Mouse (Mus musculus) gastrocnemius, postnatal 14 days (tissue): ENCODE measurements at regions not wholly inside any gene's neighbourhood (a gene's known extent, or its start where the extent isn't known, plus 50 kb on each side); places are given as distances from the start of the nearest gene placed in this dataset.

Source experiments
- DNase-seq: peaks from one replicate; pipeline ENCODE4 v3.0.0; 2021; ENCODE audit warnings: mixed read lengths
- intact Hi-C: fragments of 180-260 bp; cut with DNase I; formaldehyde crosslinking; loops from one replicate; pipeline ENCODE4 v1.15.1; 2025; ENCODE audit warnings: low total_unique reads

DNA sequence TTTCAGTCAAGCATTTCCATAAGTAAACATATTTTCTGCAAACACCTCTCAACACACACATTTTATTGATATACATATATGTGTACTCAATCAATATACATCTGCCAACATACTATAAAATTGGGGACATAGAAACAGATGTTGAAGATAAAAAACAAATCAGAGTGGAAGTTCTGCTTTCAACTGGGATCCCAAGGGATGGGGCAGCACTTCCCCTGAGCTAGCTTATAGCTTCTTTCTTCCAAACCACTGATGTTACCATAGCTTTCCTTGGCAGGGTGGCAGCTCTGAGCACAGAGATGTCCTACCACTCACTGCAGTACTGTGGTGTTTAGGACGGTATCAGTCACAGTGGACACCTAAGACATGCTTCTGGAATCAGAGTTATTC lies 75.4 kb upstream of the Lnx1 start:
- no peak for DNase-seq
- intact Hi-C loops: no loop called here

- DNase-seq: no peak
- intact Hi-C loops: no loop called here
Observed at GRCm38 (mm10) chr5:74777381-74778075, 74.8 kb upstream of the Lnx1 start.

- intact Hi-C loops: no loop called here
- DNase-seq: no peak
Observed at GRCm38 (mm10) chr5:74776081-74776480, 73.4 kb upstream of the Lnx1 start.

GRCm38 (mm10) chr5:74775596-74775995 lies 72.9 kb upstream of the Lnx1 start:
- DNase-seq: no peak
- intact Hi-C loops: no loop called here

DNA sequence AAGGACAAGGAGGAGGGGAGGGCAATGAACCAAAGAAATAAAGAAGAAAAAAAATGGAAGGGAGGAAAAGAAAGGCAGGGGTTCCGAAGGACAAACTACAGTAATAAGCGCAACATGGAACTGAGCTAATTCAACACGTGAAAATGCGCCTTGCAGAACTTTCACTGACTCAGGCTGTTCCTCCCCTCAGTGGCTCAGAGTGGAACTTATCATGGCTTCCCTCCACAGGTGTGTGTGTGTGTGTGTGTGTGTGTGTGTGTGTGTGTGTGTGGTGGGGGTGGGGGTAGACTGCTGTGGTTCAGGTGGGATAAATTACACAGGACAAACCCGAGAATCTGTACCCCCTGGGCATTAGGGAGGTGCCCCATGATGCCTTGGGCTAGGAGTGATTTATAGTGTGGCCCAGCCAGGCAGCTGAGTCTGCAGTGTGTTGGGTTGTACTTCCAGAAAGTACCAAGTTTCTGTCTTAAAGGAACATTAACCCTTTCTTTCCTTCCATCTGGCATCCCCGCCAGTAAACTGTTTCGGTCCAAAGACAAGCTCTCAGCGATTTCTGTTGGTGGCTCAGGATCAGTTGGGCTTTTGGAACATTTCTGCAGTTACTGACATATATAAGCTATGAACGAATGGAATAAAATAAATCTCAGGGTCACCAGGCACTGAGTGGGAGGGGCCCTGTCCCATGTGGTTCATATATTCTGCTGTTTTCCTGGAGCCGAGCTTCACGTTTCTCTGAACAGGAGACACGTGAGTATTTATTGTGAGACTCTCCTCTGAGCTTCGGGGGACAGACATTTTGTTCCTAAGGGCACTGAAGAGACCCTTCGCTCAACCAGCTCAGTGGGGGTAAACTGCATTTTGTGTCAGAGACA lies 71.1 kb upstream of the Lnx1 start:
- no peak for DNase-seq
- intact Hi-C loops: no loop called here

GRCm38 (mm10) chr5:74771121-74771520 lies 68.4 kb upstream of the Lnx1 start:
- DNase-seq: no peak
- intact Hi-C loops: no loop called here

- intact Hi-C loops: no loop called here
- no peak for DNase-seq
Observed at GRCm38 (mm10) chr5:74769023-74769422, 66.3 kb upstream of the Lnx1 start.

DNA sequence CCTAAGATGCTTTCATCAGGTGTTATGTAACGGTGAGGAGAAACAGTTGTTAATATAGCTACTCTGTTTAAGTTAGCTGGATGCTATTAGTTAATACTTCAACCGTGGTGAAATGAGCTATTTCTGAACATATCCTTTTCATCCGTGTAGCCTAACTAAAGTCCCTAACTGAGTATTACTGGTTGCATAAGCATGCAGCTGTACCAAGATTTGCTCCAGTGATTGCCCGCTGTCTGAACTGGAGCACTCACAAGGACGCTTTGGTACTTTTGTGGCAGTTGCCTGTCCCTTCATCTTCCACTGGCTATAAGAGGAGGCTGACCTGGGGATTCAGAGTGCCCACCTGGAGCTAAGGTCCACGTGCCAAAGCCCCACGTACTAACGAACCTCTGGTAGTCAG lies 65.3 kb upstream of the Lnx1 start:
- no peak for DNase-seq
- intact Hi-C loops: no loop called here

DNA sequence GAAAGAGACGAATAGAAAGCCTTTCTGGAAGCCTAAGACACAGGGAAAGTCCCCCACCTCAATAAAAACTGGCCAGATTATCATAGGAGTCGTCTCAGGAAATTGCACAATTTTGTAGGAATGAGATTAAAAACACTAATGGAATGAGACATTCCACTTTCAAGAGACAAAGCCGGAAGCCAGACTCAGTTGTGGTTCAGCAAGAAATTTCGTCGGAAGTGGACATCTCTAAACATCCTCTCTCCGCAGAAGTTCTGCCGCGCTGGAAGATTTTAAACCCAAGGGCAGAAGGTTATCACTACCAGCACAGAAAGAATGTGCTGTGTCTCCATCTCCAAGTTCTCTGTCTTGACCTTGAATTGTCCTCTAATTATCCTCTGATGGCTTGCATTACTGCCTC lies 63.5 kb upstream of the Lnx1 start:
- no peak for DNase-seq
- intact Hi-C loops: no loop called here

- intact Hi-C loops: no loop called here
Observed at GRCm38 (mm10) chr5:74765061-74765767, 62.5 kb upstream of the Lnx1 start.

DNA sequence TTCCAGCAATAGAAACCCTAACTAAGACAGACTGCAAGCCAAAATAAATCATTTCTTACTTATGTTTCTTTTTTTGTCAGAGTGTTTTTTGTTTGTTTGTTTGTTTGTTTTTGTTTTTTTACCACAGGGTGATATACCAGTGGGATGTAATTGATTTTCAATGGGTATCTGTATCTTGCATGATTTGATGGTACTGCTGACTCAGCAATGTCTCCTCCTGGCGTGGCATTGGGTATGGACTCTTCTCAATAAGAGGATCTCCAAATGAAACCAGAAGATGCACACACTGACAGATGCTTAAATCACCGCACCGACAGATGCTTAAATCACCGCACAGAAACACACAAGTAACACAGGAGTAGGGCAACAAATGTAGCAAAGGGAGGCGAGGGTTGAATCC lies 54.8 kb upstream of the Lnx1 start:
- no peak for DNase-seq
- intact Hi-C loops: no loop called here

More at GRCm38 (mm10) chr5:74765061-74765767, 62.5 kb upstream of the Lnx1 start:
- no peak for DNase-seq

DNA sequence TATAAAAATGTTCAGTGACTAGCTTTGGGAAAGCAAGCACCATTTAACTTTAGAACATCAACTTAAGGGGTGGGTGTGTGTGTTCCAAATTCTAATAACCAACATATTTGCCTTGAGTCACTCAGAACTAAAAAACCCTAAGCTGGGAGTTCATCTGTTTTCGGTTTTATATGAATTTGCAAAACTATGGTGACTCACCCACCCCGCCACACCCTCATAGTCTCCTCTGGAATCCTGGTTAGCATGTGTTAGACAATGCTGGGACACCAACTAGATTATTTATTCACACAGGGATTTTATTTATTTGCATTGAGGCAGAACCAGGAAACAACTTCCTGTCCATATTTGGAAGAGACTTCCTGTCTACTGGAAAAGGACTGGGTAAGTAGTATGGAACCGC lies 50.2 kb upstream of the Lnx1 start:
- intact Hi-C loops: no loop called here
- no peak for DNase-seq
